Mouse (Mus musculus) yolk sac, embryonic 10.5 days (tissue): ENCODE measurements around the gene 4930432K21Rik.

Experiments
- DNase-seq: peaks from one replicate; pipeline ENCODE4 v3.0.0-alpha.2; 2017; ENCODE audit warnings: low spot score

Gene 4930432K21Rik

DNA sequence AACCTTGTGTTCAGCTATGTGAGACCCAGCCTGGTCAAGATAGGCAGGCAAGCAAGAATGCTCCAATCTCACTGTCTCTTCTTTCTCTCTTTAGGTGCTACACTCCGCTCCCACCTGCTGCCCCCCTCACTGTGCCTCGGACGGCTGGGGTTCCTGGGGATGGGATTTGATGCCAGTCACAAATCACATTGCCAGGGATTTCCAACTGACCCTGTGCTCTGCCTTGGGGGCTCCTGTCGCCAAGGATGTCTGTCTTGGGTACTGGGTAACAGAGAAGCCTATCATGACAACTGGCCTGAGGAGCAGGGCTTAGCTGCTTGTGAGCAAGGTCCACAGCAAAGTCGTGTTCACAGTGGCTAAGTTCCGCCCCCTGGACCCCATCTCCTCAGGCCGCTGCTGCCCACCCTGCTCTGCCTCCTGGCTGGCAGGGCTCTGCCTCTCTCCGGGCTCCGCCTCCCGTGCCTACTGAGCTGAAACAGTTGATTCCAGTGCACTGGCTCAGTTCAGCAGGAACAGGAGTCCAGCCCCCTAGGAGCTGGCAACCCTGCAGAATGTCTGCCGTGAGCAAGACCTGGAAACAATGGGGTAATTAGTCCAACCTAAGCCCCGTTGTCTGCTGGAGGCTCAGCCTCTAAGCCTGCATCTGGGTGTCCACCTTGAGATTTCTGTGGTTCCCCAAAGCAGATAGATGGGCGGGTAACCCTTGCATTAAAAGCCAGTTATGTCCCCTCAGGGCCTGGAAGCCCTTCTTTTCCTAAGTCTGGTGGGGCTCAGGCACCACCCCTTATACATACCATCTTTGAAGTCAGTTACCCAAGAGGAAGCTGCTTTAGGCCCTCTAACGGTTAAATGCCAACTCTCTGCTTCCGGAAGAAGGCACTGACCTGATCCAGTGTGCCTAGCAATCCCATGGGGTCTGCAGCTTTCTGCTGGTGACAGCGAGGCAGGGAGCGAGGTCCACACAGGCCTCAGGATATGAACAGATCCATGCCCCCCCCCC lies 60.9 kb downstream of the 4930432K21Rik start:
- no peak for DNase-seq

DNA sequence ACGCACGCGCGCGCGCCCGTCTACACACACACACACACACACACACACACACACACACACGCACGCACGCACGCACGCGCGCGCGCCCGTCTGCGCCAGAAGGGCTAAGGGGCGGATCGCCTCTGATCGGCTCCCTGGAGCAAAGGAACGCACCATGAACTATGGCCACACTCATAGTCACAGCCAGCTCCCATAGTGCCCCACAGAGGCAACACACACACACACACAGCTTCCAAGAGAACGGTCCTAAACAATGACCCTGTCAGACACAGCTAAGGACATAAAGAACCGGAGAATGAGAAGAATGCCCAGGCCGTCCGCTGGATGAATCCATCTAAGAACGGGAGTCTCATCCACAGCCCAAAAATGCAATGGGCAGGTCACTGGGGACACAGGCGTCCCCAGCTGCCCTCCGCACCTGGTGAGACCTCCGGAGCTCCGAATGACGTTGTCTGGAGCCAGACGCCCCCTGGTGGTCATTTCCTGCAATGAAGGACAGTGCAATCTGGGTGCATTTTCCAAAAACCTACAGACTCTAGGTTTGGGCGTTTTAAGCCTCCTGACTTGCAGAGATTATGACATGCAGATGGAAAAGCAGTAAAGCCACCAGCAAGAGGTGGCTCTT lies 62.5 kb downstream of the 4930432K21Rik start:
- DNase-seq = peak; percentile 71

DNA sequence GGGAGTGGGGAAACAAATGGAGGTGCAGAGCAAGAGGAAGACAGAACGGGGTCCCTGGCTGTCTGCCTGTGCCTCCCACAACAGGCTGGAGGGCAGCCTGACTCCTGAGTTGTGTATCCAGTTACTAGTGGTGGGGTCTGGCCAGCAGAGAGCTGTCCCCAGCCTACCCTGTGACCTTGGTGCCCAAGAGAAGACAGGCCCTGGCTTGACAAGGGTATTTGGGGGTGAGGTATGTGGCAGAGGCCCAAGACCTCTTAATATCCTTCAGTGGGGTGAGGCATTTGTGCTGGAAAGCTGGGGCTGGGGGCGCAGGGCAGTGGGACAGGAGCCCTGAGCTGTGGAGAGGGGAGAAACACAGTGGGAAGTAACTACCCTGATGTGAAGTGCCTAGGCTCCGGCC lies 63.4 kb downstream of the 4930432K21Rik start:
- DNase-seq = no peak

DNA sequence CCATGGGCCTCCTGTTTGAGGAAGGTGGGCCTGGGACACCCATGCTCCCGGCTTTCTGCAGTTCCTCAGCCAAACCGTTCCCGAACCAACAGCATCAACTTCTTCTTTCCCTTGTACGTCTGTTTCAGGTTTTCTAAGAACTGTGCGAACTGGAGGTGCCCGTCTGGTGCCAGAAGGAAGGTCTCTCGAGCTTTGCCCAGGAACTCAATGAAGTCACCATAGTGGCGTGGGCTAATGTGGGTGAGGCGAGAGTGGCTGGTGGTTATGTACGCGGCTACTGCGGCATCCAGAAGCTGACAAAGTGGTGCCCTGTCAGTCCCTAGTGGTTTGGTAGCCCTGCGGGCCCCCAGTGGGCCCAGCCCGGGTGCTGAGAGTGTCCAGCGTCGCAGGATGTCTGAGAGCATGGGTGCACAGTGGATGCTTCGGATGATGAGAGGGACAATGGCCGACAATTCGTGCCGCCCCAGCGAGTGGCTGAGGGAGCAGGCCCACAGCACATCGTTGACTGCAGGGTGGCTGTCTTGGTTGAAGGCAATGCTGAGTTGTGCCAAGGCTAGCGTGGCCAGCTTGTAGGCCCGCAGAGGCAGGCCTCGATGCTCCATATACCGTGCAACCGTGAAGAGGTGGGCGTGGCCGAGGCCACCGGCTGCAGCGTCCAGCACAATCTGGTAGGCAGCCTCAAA lies 64.2 kb downstream of the 4930432K21Rik start:
- DNase-seq = no peak

DNA sequence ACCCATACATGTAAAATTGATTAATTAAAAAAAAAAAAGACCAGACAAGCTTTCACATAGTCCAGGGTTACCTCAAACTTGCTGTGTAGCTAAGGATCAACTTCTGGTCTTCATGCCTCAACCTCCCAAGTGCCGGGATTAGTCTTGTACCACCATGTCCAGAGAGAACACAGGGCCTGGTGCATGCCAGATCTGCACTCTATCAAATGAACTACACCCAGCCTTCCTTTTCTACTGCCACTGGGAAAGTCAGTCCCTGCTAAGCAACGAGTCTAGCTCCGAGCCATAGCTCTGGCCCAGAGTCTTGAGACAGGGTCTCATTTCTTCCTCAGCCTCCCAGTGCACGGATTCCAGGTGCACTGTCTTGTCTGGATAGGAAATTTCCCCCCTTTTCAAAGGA lies 65.5 kb downstream of the 4930432K21Rik start:
- DNase-seq = no peak

DNA sequence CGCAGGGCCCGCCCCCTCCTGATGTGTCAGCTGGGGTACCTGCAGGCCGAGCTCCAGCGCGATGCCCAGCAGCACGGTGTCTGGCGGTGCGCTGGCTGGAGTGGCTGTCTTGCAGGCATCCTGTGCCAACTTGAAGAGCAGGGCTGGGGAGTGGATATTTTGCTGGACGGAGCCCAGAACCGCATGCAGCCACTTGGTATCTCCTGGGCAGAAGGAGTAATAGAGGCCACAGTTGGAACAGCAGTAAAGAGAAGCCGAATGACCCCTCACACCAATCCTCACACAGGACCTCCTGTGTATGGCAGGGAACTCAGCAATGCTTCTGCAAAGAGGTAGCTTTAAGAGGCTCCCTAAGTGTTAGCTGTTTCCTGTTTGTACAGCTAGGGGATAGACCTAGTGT lies 69.4 kb downstream of the 4930432K21Rik start:
- no peak for DNase-seq

DNA sequence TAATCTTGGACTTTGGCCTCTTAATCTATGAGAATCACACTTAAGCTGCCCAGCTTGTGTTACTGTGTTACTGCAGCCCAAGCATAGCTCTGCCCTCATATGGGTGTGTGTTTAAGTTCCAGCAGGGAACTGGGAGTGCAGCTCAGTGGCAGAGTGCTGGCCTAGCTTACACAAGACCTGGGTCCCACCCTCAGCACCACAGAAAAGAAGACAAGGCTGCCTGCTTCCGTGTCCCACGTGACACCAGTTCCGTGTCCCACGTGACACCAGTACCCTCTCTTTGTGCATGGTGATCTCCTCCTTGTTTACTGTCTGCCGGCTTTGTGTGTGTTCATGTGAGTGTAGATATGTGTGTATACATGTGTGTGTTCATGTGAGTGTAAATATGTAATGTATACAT lies 70.3 kb downstream of the 4930432K21Rik start:
- DNase-seq = no peak

DNA sequence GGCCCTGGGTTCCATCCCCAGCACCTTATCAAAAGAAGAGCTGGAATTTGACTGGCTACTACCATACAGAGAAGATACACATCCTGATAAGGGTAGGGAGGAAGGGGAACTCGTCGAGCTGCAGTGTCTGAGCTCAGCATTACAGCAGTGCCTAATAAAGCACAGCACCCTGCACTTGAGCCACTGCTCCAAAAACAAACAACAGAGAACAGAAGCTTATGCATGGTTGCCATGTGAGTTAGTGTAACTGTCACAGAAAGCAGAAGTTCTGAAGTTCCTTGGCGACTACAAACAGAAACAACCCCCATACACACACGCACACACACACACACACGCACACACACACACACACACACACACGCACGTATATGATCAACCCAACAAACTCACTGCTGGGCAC lies 72.3 kb downstream of the 4930432K21Rik start:
- no peak for DNase-seq
